Mouse (Mus musculus) heart, postnatal 36 days (tissue): ENCODE results near the gene Atp2c2. TPM values are rescaled to one million over a fixed set of nuclear protein-coding genes. Genes with fewer than 3 reads are reported as not detected.
A peak's percentile ranks its signal among the peaks of the same experiment; 100 is the strongest.

ENCODE experiments used
- DNase-seq, 2 experiments: peaks; one replicate each; pipeline ENCODE4 v3.0.0; 2021 to 2022
- intact Hi-C: fragments of 180-260 bp; cut with DNase I; formaldehyde crosslinking; loops from one replicate; pipeline ENCODE4 v1.15.1; 2025
- total RNA-seq, 2 experiments: library from RNA; stranded (reverse); gene quantifications; 2 replicates each; pipeline ENCODE4 v1.2.3; 2021

The Atp2c2 gene
- total RNA-seq, 2 experiments from 2014 or later, result not detected

DNA sequence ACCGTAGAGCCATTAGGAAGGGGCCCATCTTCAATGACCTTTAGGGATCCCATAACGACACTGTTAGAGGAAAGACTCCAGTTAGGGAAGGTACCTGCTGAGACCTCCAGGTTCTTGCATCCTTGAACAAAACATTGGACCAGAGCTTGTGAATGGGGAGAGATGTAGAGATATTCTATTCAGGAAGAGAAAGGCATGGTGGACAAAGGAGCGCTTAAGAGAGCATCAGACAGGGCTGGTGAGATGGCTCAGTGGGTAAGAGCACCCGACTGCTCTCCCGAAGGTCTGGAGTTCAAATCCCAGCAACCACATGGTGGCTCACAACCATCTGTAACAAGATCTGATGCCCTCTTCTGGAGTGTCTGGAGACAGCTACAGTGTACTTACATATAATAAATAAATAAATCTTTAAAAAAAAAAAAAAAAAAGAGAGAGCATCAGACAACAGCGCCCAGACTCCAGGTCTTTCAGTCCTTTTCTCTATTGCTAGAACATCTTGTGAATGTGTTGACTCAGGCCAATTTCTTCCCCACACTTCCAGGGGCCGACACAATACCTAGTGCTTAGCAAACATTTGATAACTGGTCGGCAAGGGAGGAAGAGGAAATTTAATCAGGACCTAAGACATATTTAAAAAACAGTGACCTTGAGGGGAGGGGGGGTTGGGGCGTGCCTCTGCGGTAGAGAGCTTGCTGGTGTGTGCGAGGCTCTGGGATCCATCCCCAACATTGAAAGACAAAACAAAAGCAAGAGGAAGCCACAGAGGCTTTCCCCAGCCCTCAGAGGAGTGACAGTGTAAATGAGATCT is 37.5 kb downstream of the Atp2c2 start:
- intact Hi-C loops, result no loop called here
- no peak for DNase-seq

- intact Hi-C loops, result no loop called here
- DNase-seq, result no peak
Measured at GRCm38 (mm10) chr8:119738129-119738907, 38.5 kb downstream of the Atp2c2 start.

- intact Hi-C loops, result no loop called here
- no peak for DNase-seq
Measured at GRCm38 (mm10) chr8:119740634-119741033, 40.8 kb downstream of the Atp2c2 start.

DNA sequence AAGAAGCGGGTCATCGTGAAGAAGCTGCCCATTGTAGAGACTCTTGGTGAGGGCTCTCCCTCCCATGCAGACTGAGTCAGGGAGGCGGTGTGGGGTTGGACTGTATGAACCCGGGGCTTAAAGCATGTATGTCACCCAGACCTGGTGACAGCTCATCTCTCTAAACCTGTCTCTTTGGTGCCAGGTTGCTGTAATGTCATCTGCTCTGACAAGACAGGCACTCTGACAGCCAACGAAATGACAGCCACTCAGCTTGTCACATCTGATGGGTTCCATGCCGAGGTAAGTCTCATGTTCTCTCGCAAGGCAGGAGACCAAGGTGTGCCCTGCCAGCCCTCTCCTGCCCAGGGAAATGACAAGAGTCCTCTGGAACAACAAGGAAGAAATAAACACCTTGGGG is 42.6 kb downstream of the Atp2c2 start:
- intact Hi-C loops, result no loop called here
- DNase-seq, result peak in 1 of 2 experiments; percentile 16

DNA sequence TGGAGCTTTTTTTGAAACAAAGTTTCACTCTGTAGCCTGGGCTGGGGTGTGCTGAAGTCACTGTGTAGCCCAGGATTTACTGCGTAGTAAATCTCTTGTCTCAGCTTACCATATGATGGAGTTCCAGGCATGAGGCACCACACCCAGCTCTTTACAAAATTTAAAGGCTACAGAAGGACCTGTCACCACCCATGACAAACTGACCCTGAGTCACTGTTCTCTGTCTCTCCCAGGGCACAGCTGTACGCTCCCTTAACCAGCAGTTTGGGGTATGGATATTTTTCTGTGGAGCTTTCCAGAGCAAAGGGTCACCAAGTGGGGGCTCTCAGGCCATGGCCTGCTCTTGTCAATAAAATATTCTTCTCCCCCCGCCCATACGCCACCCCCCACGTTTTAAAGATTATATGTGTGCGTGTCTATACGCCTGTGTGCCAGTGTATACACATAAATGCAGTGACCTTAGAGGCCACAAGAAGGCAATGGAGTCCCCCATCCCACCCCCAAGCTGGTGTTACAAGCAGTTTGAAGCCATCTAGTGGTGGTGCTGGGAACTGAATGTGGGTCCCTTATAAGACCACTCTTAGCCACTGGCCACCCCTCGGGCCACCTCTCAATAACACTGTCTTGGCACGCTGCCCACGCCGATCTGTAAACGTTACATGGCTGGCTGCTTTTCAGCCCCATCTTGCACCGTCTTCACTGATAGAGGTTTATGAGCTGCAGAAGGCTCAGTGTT is 43.6 kb downstream of the Atp2c2 start:
- intact Hi-C loops, result no loop called here
- peak; percentile 29 to 56 for DNase-seq

GRCm38 (mm10) chr8:119744604-119745003 is 44.8 kb downstream of the Atp2c2 start:
- DNase-seq, result no peak
- intact Hi-C loops, result no loop called here

GRCm38 (mm10) chr8:119755238-119756146 is 55.7 kb downstream of the Atp2c2 start:
- no peak for DNase-seq
- intact Hi-C loops, result no loop called here

- intact Hi-C loops, result no loop called here
- no peak for DNase-seq
Measured at GRCm38 (mm10) chr8:119756147-119756461, 56.3 kb downstream of the Atp2c2 start.

GRCm38 (mm10) chr8:119756538-119756937 is 56.7 kb downstream of the Atp2c2 start:
- intact Hi-C loops, result no loop called here
- DNase-seq, result no peak

DNA sequence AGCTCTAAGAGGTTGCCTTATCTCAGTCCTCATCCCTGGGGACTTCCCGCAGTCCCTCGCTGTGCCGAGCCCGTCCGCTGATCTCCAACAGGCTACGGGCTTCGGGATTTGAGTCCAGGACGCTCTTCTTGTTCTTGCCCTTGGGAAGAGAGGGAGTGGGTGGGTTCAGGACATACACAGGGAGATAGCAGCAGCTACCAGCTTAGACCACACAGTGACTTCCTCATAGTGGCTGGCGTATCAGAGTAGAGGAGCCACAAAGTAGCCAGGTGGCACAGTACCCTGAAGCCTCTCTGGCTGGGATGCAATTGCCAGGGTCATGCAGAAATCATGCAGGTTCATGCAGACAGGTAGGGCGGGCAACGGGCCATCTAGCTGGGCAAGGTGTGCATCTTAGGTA is 61.9 kb downstream of the Atp2c2 start:
- intact Hi-C loops, result no loop called here
- no peak for DNase-seq

DNA sequence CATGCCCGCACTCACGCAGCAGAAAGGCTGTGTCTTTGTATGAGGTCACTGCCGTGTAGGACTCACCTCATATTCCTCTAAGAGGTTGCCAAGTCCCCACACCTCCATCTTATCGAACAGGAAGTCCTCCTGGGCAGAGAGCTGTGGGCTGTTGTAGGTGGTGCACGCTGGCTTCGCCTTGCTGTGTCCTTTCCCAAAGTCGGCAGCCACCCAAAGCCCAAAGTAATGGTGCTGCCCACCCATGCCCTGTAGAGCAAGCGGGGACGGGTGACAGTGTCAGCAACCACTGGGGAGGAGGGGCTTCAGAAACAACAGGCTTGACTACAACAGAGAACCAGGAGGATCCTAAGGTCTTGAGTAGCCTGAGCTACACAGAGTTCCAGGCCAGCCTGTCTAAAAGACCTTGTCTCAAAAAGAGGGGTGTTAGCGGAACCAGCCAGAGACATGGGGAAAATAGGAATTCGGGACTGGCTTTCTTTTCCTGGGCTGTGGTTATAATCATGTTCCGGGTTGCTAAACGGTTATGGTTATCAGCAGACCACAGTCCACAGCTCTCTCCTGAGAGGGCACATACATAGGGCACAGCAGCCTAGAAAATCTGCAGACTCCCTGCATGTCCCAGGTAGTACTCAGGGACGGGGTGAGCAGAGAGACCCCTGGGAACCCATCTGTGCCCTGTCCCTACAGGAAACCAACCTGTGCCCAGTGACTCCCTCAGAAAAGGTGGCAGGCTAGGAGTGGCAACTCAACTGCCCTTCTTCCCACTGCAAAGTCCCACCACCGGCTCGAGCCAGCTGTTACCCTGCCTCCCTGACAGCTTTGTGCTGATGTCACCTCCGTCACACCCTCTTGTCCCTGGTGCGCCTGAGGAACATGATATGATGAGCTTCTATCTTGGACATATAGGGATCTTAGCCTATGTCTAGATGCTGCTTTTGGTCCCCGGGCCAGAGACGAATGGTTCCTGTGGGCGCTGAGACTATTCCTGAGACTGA is 62.7 kb downstream of the Atp2c2 start:
- DNase-seq, result no peak
- intact Hi-C loops, result no loop called here

- intact Hi-C loops, result no loop called here
- DNase-seq, result no peak
Measured at GRCm38 (mm10) chr8:119765311-119765710, 65.5 kb downstream of the Atp2c2 start.

- no peak for DNase-seq
- intact Hi-C loops, result no loop called here
Measured at GRCm38 (mm10) chr8:119765761-119766444, 66.1 kb downstream of the Atp2c2 start.

GRCm38 (mm10) chr8:119776668-119777245 is 76.9 kb downstream of the Atp2c2 start:
- DNase-seq, result no peak
- intact Hi-C loops, result no loop called here

- intact Hi-C loops, result no loop called here
- DNase-seq, result no peak
Measured at GRCm38 (mm10) chr8:119777765-119778164, 78.0 kb downstream of the Atp2c2 start.

DNA sequence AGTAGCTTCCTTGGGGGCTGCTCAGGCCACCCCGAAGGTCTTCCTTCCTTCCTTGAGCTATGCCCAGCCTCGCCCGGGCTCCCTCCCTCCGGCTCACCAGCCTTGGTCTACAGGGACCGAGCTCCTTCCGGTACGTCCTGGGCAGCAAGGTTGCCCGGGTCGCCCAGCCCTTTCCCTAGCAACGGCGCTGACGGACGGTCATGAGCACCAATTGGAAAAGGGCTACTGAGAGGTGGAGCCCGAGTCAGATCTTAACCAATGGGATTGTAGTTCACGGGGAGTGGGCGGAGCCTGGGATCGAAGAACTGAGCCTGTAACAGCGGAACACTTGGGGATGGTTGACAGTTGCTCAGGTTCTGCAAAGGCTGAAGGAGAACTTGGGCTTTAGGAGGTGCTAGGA is 78.5 kb downstream of the Atp2c2 start, which contains the start of gene Tldc1:
Gene Tldc1 (minus strand): TSS at position 154 of the 400 bp plus-strand sequence.
- peak; percentile 100 for DNase-seq
- intact Hi-C loops, result no loop called here

- intact Hi-C loops, result loop anchor here (1.0 kb wide), 2 partner anchors 80 to 93 kb away; no protein-coding TSS in a partner anchor
- peak; percentile 80 to 82 for DNase-seq
Measured at GRCm38 (mm10) chr8:119779013-119779737, 79.4 kb downstream of the Atp2c2 start.
